Mouse (Mus musculus) layer of hippocampus, adult 2 months (tissue): ENCODE data around the gene Lrrn4cl. TPM values are rescaled to one million over a fixed set of nuclear protein-coding genes. Genes with fewer than 3 reads are reported as not detected.
A peak's percentile ranks its signal among the peaks of the same experiment; 100 is the strongest.

Source experiments
- DNase-seq, 2 experiments: peaks; one replicate each; pipeline ENCODE4 v3.0.0; 2022; ENCODE audit warnings: low spot score in 2 of 2
- H3K27ac ChIP-seq: fragments of 200-600 bp; 2 replicates; pipeline ENCODE4 v1.8.1; 2022
- H3K4me3 ChIP-seq: fragments of 200-600 bp; 2 replicates; pipeline ENCODE4 v1.8.1; 2022; ENCODE audit warnings: mild to moderate bottlenecking
- CTCF ChIP-seq: fragments of 200-600 bp; conservative IDR thresholded peaks from 2 replicates; pipeline ENCODE4 v1.8.1; 2022; ENCODE audit warnings: antibody characterized with exemption, mild to moderate bottlenecking, moderate library complexity
- microRNA-seq, 2 experiments: library from miRNA; unstranded; fragments of <30 nt; microRNA quantifications; one replicate each; pipeline ENCODE4 v1.2.0; 2021
- total RNA-seq, 2 experiments: library from RNA; stranded (reverse); gene quantifications; 2 replicates each; pipeline ENCODE4 v1.2.3; 2021

The Lrrn4cl gene
- total RNA-seq, 2 experiments from 2014 or later, result 0.32 to 0.44 TPM

- TF ChIP-seq CTCF, result peak; percentile 48
- Histone ChIP-seq H3K27ac (peak within 1 kb of the TSS; percentile 97), H3K4me3 (peak within 1 kb of the TSS; percentile 97)
- peak; percentile 96 to 97 for DNase-seq
Measured at GRCm38 (mm10) chr19:8897865-8898495, 47.4 kb downstream of the Lrrn4cl start, which contains the start of gene Ganab. Gene Ganab (plus strand): TSS chr19:8898071.

GRCm38 (mm10) chr19:8898576-8898975 is 48.0 kb downstream of the Lrrn4cl start:
- no peak for DNase-seq
- peak overlapping the region; percentile 97 for H3K4me3 ChIP-seq
- TF ChIP-seq CTCF, result no peak
- H3K27ac ChIP-seq, result peak overlapping the region; percentile 97

- no peak for DNase-seq
- no peak for TF ChIP-seq CTCF
- no peak overlapping the region for H3K27ac ChIP-seq
- peak overlapping the region; percentile 97 for H3K4me3 ChIP-seq
Measured at GRCm38 (mm10) chr19:8899079-8899478, 48.5 kb downstream of the Lrrn4cl start.

- Histone ChIP-seq H3K27ac (no peak overlapping the region), H3K4me3 (no peak overlapping the region)
- TF ChIP-seq CTCF, result no peak
- no peak for DNase-seq
Measured at GRCm38 (mm10) chr19:8903412-8903811, 52.8 kb downstream of the Lrrn4cl start.

Small RNA genes within 50 kb of the gene (microRNA-seq; reads per million reads assigned to microRNA genes)
- 0 reads per million in 2 experiments for gene Mir5136

Other genes with a start within 250 kb of the Lrrn4cl start
- gene Slc22a6, start 232.7 kb upstream of the Lrrn4cl start, total RNA-seq, result 1 to 10 TPM; 2.2 to 2.8 TPM
- 100 to 1,000 TPM; 179 to 190 TPM for gene Chrm1, start 187.0 kb upstream of the Lrrn4cl start, total RNA-seq
- 100 to 1,000 TPM; 149 to 151 TPM for gene Slc3a2, start 127.4 kb upstream of the Lrrn4cl start, total RNA-seq
- 10 to 100 TPM; 47.4 to 55.0 TPM for gene Wdr74, start 114.9 kb upstream of the Lrrn4cl start, total RNA-seq
- 1 to 10 TPM; 1.5 to 3.4 TPM for gene 1700092M07Rik, start 110.0 kb upstream of the Lrrn4cl start, total RNA-seq
- 10 to 100 TPM; 69.5 to 78.4 TPM for gene Stx5a, start 109.4 kb upstream of the Lrrn4cl start, total RNA-seq
- 100 to 1,000 TPM; 102 to 106 TPM for gene Nxf1, start 93.7 kb upstream of the Lrrn4cl start, total RNA-seq
- 10 to 100 TPM; 75.4 to 82.7 TPM for gene Tmem223, start 79.8 kb upstream of the Lrrn4cl start, total RNA-seq
- gene Tmem179b, start 76.3 kb upstream of the Lrrn4cl start, total RNA-seq, result 1 to 10 TPM; 7.4 to 7.7 TPM
- gene Taf6l, start 64.4 kb upstream of the Lrrn4cl start, total RNA-seq, result 10 to 100 TPM; 15.7 to 18.4 TPM
- 100 to 1,000 TPM; 113 to 120 TPM for gene Polr2g, start 52.2 kb upstream of the Lrrn4cl start, total RNA-seq
- gene Zbtb3, start 48.2 kb upstream of the Lrrn4cl start, total RNA-seq, result 1 to 10 TPM; 5.8 to 6.5 TPM
- gene Ttc9c, start 31.4 kb upstream of the Lrrn4cl start, total RNA-seq, result 10 to 100 TPM; 36.5 to 37.9 TPM
- gene Hnrnpul2, start 30.8 kb upstream of the Lrrn4cl start, total RNA-seq, result 100 to 1,000 TPM; 123 to 127 TPM
- gene AC129217.1, start 21.0 kb upstream of the Lrrn4cl start, total RNA-seq, result 1 to 10 TPM in 1 of 2 experiments, not detected in 1; 3.4 TPM
- gene Bscl2, start 13.3 kb upstream of the Lrrn4cl start, total RNA-seq, result 100 to 1,000 TPM; 101 TPM
- gene Gng3, start 11.6 kb upstream of the Lrrn4cl start, total RNA-seq, result 100 to 1,000 TPM; 160 TPM
- 100 to 1,000 TPM in 1 of 2 experiments, 10 to 100 TPM in 1; 93.5 to 100 TPM for gene Ubxn1, start 20.7 kb downstream of the Lrrn4cl start, total RNA-seq
- 10 to 100 TPM; 32.5 to 32.8 TPM for gene Uqcc3, start 30.2 kb downstream of the Lrrn4cl start, total RNA-seq
- 1 to 10 TPM; 4.8 to 6.6 TPM for gene Lbhd1, start 33.0 kb downstream of the Lrrn4cl start, total RNA-seq
- gene Gm49403, start 33.2 kb downstream of the Lrrn4cl start, total RNA-seq, result not detected
- 10 to 100 TPM; 25.3 to 30.0 TPM for gene 1810009A15Rik, start 38.1 kb downstream of the Lrrn4cl start, total RNA-seq
- 1 to 10 TPM; 2.0 to 2.9 TPM for gene Gm49416, start 38.2 kb downstream of the Lrrn4cl start, total RNA-seq
- 10 to 100 TPM; 24.4 to 25.6 TPM for gene Ints5, start 42.2 kb downstream of the Lrrn4cl start, total RNA-seq
- 100 to 1,000 TPM; 114 to 118 TPM for gene Ganab, start 47.3 kb downstream of the Lrrn4cl start, total RNA-seq
- gene B3gat3, start 69.6 kb downstream of the Lrrn4cl start, total RNA-seq, result 100 to 1,000 TPM; 167 to 191 TPM
- gene Rom1, start 78.6 kb downstream of the Lrrn4cl start, total RNA-seq, result 1 to 10 TPM; 4.4 to 5.7 TPM
- gene Eml3, start 78.8 kb downstream of the Lrrn4cl start, total RNA-seq, result 10 to 100 TPM; 11.5 to 11.7 TPM
- gene Mta2, start 91.1 kb downstream of the Lrrn4cl start, total RNA-seq, result 10 to 100 TPM; 58.0 to 68.7 TPM
- gene Tut1, start 103.1 kb downstream of the Lrrn4cl start, total RNA-seq, result 10 to 100 TPM; 20.7 to 20.8 TPM
- 100 to 1,000 TPM; 238 to 242 TPM for gene Eef1g, start 116.3 kb downstream of the Lrrn4cl start, total RNA-seq
- gene Ahnak, start 138.5 kb downstream of the Lrrn4cl start, total RNA-seq, result 10 to 100 TPM; 19.4 to 21.9 TPM
- not detected for gene Scgb1a1, start 237.2 kb downstream of the Lrrn4cl start, total RNA-seq